Mouse (Mus musculus) CD8-positive naive resting alpha-beta T cell, adult 2 months (primary cell): ENCODE data around the gene Vmn1r29.
"Not testable (repeated sequence)": the region's sequence is repeated elsewhere in the genome, so short reads cannot be mapped to it uniquely, and the experiment has no call there.

ENCODE experiments used
- DNase-seq, 2 experiments: peaks; one replicate each; pipeline ENCODE4 v3.0.0; 2022; ENCODE audit warnings: low read depth in 2 of 2, low spot score in 2 of 2

Vmn1r29 gene

DNA sequence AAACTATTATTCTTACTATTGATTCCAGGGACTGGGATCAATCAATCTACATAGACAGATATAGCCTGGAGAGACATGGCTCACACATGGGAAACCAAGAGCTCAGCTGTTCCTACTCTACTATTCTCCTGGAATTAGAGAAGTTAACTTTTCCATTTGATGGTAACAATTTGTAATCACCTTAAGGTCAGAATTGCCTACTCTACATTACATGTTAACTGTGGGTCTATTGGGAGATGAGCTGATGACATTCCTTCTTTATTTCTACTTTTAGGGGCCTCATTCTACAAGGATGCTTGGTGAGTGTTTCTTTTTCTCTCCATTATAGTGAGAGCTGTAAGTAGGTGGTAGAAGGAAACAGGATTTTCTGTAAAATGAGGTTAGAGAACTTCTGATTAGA is at the start of gene Vmn1r29:
Gene Vmn1r29 (plus strand): TSS at position 301 of the 400 bp plus-strand sequence.
- DNase-seq, result no peak

DNA sequence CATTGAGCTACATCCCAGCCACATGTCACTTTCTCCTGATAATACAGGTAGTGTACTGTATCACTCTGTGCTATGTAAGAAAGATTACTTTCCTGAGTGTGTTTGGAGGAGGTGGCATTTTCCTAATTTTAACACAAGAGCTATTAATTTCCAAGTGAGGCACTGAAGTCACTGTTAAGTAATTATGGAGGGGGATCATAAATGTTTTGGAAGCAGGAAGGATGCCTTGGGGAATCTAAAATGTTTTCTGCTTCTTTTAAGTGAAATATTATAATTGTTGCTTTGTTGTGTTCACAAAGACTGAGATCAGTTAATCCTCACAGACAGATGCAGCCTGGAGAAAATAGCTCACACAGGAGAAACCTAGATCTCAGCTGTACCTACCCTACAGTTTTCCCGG is 39.6 kb upstream of the Vmn1r29 start, which contains the start of gene Vmn1r28:
Gene Vmn1r28 (plus strand): TSS at position 301 of the 400 bp plus-strand sequence.
- no peak for DNase-seq

GRCm38 (mm10) chr6:58279661-58280060 is 21.7 kb upstream of the Vmn1r29 start:
- not testable (repeated sequence) for DNase-seq

- no peak for DNase-seq
Measured at GRCm38 (mm10) chr6:58292201-58292600, 9.1 kb upstream of the Vmn1r29 start.

DNA sequence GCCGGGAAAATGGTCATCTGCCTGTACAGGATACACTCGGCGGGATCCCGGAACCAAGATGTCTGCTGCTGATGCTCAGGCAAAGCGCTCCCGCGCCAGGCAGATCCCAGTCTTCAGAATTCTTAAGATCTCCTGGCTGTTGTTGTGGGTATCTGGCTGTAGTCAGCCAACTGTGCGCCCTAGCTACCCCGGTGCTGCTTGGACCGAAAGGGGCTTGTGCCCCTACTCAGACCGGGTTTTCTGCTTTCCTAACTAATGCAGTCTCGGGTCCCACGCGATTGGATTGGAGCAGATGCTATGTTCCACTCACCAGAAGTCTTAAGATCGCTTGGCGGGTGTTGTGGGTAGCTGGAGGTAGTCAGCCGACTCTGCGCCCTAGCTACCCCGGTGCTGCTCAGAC is 2.8 kb upstream of the Vmn1r29 start:
- DNase-seq, result not testable (repeated sequence)

DNA sequence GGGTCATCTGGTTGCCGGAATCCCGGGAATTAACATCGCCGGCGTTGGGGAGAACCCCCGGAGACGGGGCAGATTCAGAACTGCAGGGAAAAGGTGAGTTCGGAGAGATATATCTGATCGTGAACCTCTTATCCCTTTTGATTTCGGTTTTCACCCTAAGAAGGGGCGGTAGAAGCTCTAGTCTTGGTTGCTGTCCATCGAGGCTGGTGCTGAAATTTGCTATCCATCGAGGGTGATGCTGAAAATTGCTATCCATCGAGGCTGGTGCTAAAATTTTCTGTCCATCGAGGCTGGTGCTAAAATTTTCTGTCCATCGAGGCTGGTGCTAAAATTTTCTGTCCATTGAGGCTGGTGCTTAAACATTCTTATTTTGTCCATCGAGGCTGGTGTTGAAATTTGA is 29.3 kb downstream of the Vmn1r29 start:
- not testable (repeated sequence) for DNase-seq
